Mouse (Mus musculus): ENCODE measurements around the gene Epb41l2. TPM values are rescaled to one million over a fixed set of nuclear protein-coding genes. Genes with fewer than 3 reads are reported as not detected.
A peak's percentile ranks its signal among the peaks of the same experiment; 100 is the strongest.

Gene Epb41l2
- polyA plus RNA-seq, 1 experiment from 2014 or later = 46.3 TPM

DNA sequence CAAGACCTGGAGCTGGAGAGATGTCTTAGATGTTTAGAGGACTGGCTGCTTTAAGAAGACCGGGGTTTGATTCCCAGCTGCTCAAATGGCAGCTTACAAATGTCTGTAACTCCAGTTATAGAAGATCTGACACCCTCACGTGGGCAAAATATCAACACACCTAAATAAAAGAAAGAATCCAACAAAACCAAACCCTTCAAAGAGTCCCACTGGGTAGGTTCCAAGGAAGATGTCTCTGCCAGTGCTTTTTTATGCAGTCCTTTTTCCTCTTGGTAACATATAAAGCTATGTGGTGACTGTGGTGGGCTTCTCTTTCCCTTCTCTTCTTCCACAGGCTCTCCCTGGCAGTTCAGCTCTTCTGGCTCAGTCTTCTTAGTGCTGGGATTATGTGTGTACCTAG, 11.7 kb downstream of the Epb41l2 start:
- Histone ChIP-seq H3K4me2 (ENCODE audit: low read length) (no peak overlapping the region), H3K4me1 (replicated peaks; ENCODE audit: control insufficient read depth, insufficient read depth, low read length) (peaks cover 33% of the 10 kb centered on the region), H3K4me3 (ENCODE audit: low read depth, low read length) (no peak overlapping the region), H3K36me3 (ENCODE audit: control insufficient read depth, insufficient read depth, low read length) (no peaks in the 10 kb centered on the region), H3K27me3 (replicated peaks; ENCODE audit: control insufficient read depth, insufficient read depth, low read length) (no peaks in the 10 kb centered on the region), H3K9me3 (ENCODE audit: control insufficient read depth, low read length) (no peaks in the 10 kb centered on the region), H3K27ac (ENCODE audit: low read depth) (no peak overlapping the region), H3K9ac (ENCODE audit: low read length) (no peak overlapping the region)
- no peak for DNase-seq (ENCODE audit: low spot score)
- ATAC-seq (replicated peaks; ENCODE audit: low FRiP score, low TSS enrichment, low read depth) = no peak
- 45% methylated on average over 2 of the region's 2 CpGs for WGBS

DNA sequence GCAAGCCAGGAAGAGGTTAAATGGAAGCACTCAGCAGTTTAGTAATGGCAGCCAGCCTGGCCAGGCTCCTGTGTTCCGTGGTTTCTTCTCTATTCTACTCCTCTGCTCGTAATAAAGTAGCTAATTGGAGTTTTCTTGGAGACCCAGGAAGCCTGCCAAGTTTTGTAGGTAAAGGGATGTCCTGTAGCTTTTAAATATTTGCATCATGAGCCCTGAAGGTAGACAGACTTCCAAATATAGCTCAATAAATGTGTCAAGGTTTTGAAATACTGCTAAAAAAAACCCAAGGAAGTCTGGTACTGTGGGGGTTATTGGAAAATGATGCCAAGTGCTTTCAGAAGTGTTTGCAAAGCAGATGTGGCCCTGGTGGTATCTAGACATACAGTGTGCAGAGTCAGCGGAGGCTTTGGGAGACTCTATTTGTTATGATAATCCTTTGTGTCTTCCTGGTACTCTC, 12.3 kb downstream of the Epb41l2 start:
- no peak for ATAC-seq (replicated peaks; ENCODE audit: low FRiP score, low TSS enrichment, low read depth)
- Histone ChIP-seq H3K4me2 (ENCODE audit: low read length) (peak overlapping the region; percentile 18), H3K4me3 (ENCODE audit: low read depth, low read length) (no peak overlapping the region), H3K4me1 (replicated peaks; ENCODE audit: control insufficient read depth, insufficient read depth, low read length) (peaks cover 29% of the 10 kb centered on the region), H3K9me3 (ENCODE audit: control insufficient read depth, low read length) (no peaks in the 10 kb centered on the region), H3K9ac (ENCODE audit: low read length) (no peak overlapping the region), H3K27me3 (replicated peaks; ENCODE audit: control insufficient read depth, insufficient read depth, low read length) (no peaks in the 10 kb centered on the region), H3K36me3 (ENCODE audit: control insufficient read depth, insufficient read depth, low read length) (no peaks in the 10 kb centered on the region), H3K27ac (ENCODE audit: low read depth) (no peak overlapping the region)
- no peak for DNase-seq (ENCODE audit: low spot score)
- WGBS = 14% methylated on average over 3 of the region's 3 CpGs

DNA sequence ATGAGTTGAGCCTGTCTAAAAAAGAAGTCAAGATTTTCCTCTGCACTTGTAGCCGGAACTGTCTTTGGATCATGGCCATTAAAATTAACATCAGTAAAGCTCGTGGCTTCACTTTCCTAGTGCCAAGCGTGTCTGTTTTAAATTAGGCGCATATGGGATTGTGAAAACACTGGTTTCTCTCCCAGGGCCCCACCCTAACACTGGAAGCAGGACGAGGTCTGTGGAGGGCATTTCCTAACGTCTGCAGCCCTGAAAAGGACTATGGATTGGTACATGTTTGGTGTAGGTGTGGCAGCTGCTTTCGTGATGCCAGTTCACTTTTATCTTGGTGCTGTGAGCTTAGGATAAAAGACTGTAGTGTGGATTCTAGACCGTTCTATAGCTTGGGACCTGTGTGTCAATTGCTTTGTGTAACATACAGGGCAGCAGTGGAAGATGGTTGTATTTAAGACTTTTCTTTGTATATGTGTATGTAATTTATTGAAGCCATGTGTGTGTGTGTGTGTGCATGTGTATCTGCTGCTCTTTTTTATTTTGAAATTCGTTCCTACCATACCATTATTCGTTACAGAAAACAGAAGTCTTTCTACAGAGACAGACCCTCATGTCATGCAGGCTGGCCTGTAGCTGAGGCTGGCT, 13.0 kb downstream of the Epb41l2 start:
- Histone ChIP-seq H3K27me3 (replicated peaks; ENCODE audit: control insufficient read depth, insufficient read depth, low read length) (no peaks in the 10 kb centered on the region), H3K9me3 (ENCODE audit: control insufficient read depth, low read length) (no peaks in the 10 kb centered on the region), H3K36me3 (ENCODE audit: control insufficient read depth, insufficient read depth, low read length) (no peaks in the 10 kb centered on the region), H3K4me2 (ENCODE audit: low read length) (no peak overlapping the region), H3K27ac (ENCODE audit: low read depth) (no peak overlapping the region), H3K4me3 (ENCODE audit: low read depth, low read length) (no peak overlapping the region), H3K4me1 (replicated peaks; ENCODE audit: control insufficient read depth, insufficient read depth, low read length) (peaks cover 25% of the 10 kb centered on the region), H3K9ac (ENCODE audit: low read length) (no peak overlapping the region)
- 45% methylated on average over 10 of the region's 10 CpGs for WGBS
- ATAC-seq (replicated peaks; ENCODE audit: low FRiP score, low TSS enrichment, low read depth) = no peak
- no peak for DNase-seq (ENCODE audit: low spot score)

DNA sequence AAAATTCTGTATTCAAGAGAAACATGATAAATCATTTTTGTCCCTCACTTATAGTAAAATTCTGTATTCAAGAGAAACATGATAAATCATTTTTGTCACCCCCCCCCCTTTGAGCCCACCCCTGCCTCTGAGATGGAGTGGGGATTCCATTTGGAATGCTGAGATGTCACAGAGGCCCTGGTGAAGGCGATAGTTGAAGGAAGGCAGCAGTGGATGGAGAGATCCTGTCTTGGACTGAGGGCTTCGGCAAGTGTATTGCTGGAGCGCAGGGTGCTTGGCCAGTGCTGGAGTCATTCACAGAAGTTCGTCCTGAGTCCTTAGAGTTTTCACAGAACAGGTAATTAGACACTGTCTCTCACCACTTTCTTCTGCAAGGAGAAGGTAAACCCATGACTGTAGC, 15.4 kb downstream of the Epb41l2 start:
- H3K36me3 ChIP-seq (ENCODE audit: control insufficient read depth, insufficient read depth, low read length) = no peaks in the 10 kb centered on the region
- H3K27me3 ChIP-seq (replicated peaks; ENCODE audit: control insufficient read depth, insufficient read depth, low read length) = no peaks in the 10 kb centered on the region
- ATAC-seq (replicated peaks; ENCODE audit: low FRiP score, low TSS enrichment, low read depth) (no peak), DNase-seq (ENCODE audit: low spot score) (no peak)
- H3K9me3 ChIP-seq (ENCODE audit: control insufficient read depth, low read length) = no peaks in the 10 kb centered on the region
- H3K27ac ChIP-seq (ENCODE audit: low read depth) = no peak overlapping the region
- 75% methylated on average over 4 of the region's 4 CpGs for WGBS
- H3K4me1 ChIP-seq (replicated peaks; ENCODE audit: control insufficient read depth, insufficient read depth, low read length) = peaks cover 25% of the 10 kb centered on the region
- H3K4me3 ChIP-seq (ENCODE audit: low read depth, low read length) = no peak overlapping the region
- H3K4me2 ChIP-seq (ENCODE audit: low read length) = no peak overlapping the region
- no peak overlapping the region for H3K9ac ChIP-seq (ENCODE audit: low read length)

DNA sequence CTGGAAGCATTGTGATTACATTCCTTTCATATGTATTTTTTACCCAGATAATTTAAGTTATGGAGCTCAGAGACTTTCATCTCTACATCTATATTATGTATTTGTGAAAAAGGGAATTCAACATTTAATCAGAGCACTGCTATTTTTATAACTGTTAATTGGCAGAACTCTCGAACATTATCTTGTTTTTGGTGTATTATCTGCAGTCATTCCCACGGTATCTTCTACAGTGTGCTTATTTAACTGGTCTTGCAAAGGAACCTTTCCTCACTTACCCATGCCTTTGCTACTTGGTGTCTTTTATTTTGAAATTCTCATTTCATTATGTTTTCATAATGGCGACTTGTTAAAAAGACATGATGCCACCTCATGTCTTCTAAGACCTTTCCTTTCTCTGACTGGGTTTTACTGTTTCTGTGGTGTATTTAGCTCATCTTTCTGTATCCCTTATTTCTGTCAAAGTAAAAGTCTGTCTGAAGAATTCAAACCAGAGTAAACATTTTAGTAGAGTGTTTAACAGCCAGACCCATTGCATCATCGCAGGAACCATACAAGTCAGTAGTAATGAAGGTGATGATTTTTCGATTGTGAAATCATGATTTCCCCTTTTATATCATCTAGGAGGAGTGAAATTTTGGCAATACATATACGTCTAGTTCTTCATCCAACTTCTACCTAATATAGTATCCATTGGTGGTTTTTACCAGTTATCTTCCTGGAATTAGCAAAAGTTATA, 21.3 kb downstream of the Epb41l2 start:
- Histone ChIP-seq H3K4me1 (replicated peaks; ENCODE audit: control insufficient read depth, insufficient read depth, low read length) (no peaks in the 10 kb centered on the region), H3K9ac (ENCODE audit: low read length) (no peak overlapping the region), H3K27me3 (replicated peaks; ENCODE audit: control insufficient read depth, insufficient read depth, low read length) (no peaks in the 10 kb centered on the region), H3K36me3 (ENCODE audit: control insufficient read depth, insufficient read depth, low read length) (no peaks in the 10 kb centered on the region), H3K4me3 (ENCODE audit: low read depth, low read length) (no peak overlapping the region), H3K9me3 (ENCODE audit: control insufficient read depth, low read length) (no peaks in the 10 kb centered on the region), H3K27ac (ENCODE audit: low read depth) (no peak overlapping the region), H3K4me2 (ENCODE audit: low read length) (no peak overlapping the region)
- DNase-seq (ENCODE audit: low spot score) = no peak
- no peak for ATAC-seq (replicated peaks; ENCODE audit: low FRiP score, low TSS enrichment, low read depth)
- WGBS = 79% methylated on average over 6 of the region's 6 CpGs

DNA sequence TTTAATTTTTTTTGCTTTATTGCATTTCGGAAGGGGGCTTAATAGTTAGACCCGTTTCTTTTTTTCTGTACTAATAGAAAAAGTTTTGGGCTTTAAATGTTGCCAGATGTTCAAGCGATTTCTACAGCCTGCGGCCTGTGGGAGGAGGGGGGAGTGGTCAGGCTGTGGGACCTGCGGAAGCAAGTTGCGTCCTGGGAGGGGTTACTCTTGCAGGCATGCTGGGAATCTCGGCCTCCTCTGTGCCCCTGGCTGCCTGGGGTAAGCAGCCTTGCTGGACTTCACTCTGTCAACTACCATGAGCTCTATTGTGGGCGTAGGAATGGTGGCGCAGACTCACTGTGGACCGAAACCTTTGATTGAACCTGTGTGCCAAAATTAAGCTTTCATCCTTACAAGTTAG, 22.4 kb downstream of the Epb41l2 start:
- Histone ChIP-seq H3K9me3 (ENCODE audit: control insufficient read depth, low read length) (no peaks in the 10 kb centered on the region), H3K9ac (ENCODE audit: low read length) (no peak overlapping the region), H3K27ac (ENCODE audit: low read depth) (no peak overlapping the region), H3K27me3 (replicated peaks; ENCODE audit: control insufficient read depth, insufficient read depth, low read length) (no peaks in the 10 kb centered on the region), H3K36me3 (ENCODE audit: control insufficient read depth, insufficient read depth, low read length) (no peaks in the 10 kb centered on the region), H3K4me3 (ENCODE audit: low read depth, low read length) (no peak overlapping the region), H3K4me2 (ENCODE audit: low read length) (no peak overlapping the region), H3K4me1 (replicated peaks; ENCODE audit: control insufficient read depth, insufficient read depth, low read length) (peaks cover 6% of the 10 kb centered on the region; the same call in 1 of the 2 replicates)
- 58% methylated on average over 10 of the region's 10 CpGs for WGBS
- no peak for ATAC-seq (replicated peaks; ENCODE audit: low FRiP score, low TSS enrichment, low read depth)
- DNase-seq (ENCODE audit: low spot score) = no peak

DNA sequence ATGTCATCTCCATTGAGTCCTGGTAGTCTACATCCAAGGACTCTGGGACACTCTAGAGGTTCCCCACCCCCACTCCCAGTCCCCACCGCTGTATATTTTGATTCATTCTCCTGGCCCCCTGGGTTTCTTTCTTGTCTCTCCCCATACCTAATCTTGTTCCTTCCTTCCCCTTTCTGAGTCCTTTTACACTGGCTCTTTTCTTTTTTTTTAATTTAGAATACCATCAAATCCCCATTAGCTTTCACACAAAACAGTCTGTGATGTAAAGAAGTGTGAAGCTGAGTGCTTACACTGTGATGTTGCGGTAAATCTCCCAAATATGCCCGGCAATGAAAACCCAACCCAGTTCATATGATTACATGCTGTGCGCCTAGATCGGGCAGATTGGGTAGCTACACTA, 23.6 kb downstream of the Epb41l2 start:
- WGBS = 69% methylated on average over 5 of the region's 5 CpGs
- H3K4me1 ChIP-seq (replicated peaks; ENCODE audit: control insufficient read depth, insufficient read depth, low read length) = peaks cover 9% of the 10 kb centered on the region
- no peak overlapping the region for H3K27ac ChIP-seq (ENCODE audit: low read depth)
- no peak overlapping the region for H3K4me2 ChIP-seq (ENCODE audit: low read length)
- DNase-seq (ENCODE audit: low spot score) (no peak), ATAC-seq (replicated peaks; ENCODE audit: low FRiP score, low TSS enrichment, low read depth) (no peak)
- no peak overlapping the region for H3K4me3 ChIP-seq (ENCODE audit: low read depth, low read length)
- H3K9ac ChIP-seq (ENCODE audit: low read length) = no peak overlapping the region
- H3K36me3 ChIP-seq (ENCODE audit: control insufficient read depth, insufficient read depth, low read length) = no peaks in the 10 kb centered on the region
- H3K27me3 ChIP-seq (replicated peaks; ENCODE audit: control insufficient read depth, insufficient read depth, low read length) = no peaks in the 10 kb centered on the region
- H3K9me3 ChIP-seq (ENCODE audit: control insufficient read depth, low read length) = no peaks in the 10 kb centered on the region

DNA sequence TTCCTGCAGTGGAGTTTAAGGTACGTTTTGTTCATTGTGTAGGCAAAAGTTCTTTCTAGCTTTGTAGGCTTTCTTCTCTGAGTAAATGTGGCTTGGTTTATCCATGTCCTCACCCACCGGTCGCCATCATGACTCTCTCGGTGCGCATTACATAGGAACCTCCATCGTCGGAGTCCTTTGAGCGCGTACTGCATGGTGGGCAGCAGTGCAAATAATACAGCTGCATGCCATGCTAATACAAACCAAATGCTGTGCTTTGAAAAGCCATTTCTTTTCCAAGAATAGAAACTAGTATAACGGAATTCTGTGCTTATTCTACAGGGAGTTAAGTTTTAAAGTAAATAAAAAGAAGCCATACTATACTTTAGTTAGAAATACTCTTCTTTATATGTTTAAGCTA, 24.8 kb downstream of the Epb41l2 start:
- Histone ChIP-seq H3K4me2 (ENCODE audit: low read length) (no peak overlapping the region), H3K4me1 (replicated peaks; ENCODE audit: control insufficient read depth, insufficient read depth, low read length) (peaks cover 9% of the 10 kb centered on the region), H3K9me3 (ENCODE audit: control insufficient read depth, low read length) (no peaks in the 10 kb centered on the region), H3K36me3 (ENCODE audit: control insufficient read depth, insufficient read depth, low read length) (no peaks in the 10 kb centered on the region), H3K27ac (ENCODE audit: low read depth) (no peak overlapping the region), H3K9ac (ENCODE audit: low read length) (no peak overlapping the region), H3K4me3 (ENCODE audit: low read depth, low read length) (no peak overlapping the region), H3K27me3 (replicated peaks; ENCODE audit: control insufficient read depth, insufficient read depth, low read length) (no peaks in the 10 kb centered on the region)
- DNase-seq (ENCODE audit: low spot score) (no peak), ATAC-seq (replicated peaks; ENCODE audit: low FRiP score, low TSS enrichment, low read depth) (no peak)
- 92% methylated on average over 10 of the region's 10 CpGs for WGBS
